Mouse (Mus musculus): ENCODE data around the gene Dapp1. TPM values are rescaled to one million over a fixed set of nuclear protein-coding genes. Genes with fewer than 3 reads are reported as not detected.

Gene Dapp1
- total and polyA plus RNA-seq, 3 experiments: 4.0 to 6.9 (median 5.0) TPM

- Histone ChIP-seq H3K79me2 (replicated peaks; ENCODE audit: control insufficient read depth, insufficient read depth, low read length) (no peaks in the 10 kb centered on the region), H3K27ac (no peak overlapping the region), H3K4me1 (ENCODE audit: control insufficient read depth, insufficient read depth, low read length) (peaks cover 6% of the 10 kb centered on the region), H3K9ac (ENCODE audit: low read depth, low read length) (no peak overlapping the region), H3K4me3 (no peak overlapping the region), H3K36me3 (ENCODE audit: control insufficient read depth, insufficient read depth, low read length) (peaks cover 6% of the 10 kb centered on the region; the same call in 1 of the 2 replicates), H3K27me3 (ENCODE audit: control insufficient read depth, insufficient read depth, low read length) (no peaks in the 10 kb centered on the region)
- no peak for DNase-seq
- no peak for TF ChIP-seq EP300 (IDR thresholded peaks at IDR 0.05; ENCODE audit: insufficient read depth, low read depth, low read length)
- no peak for TF ChIP-seq POLR2A (IDR thresholded peaks at IDR 0.05; ENCODE audit: insufficient read depth, low read depth, low read length)
- TF ChIP-seq CTCF (IDR thresholded peaks at IDR 0.05): no peak
- WGBS: 92% methylated on average over 4 of the region's 4 CpGs
- intact Hi-C loops (cut with DNase I): no loop called here
Measured at GRCm38 (mm10) chr3:137958352-137958751, 23.0 kb downstream of the Dapp1 start.

DNA sequence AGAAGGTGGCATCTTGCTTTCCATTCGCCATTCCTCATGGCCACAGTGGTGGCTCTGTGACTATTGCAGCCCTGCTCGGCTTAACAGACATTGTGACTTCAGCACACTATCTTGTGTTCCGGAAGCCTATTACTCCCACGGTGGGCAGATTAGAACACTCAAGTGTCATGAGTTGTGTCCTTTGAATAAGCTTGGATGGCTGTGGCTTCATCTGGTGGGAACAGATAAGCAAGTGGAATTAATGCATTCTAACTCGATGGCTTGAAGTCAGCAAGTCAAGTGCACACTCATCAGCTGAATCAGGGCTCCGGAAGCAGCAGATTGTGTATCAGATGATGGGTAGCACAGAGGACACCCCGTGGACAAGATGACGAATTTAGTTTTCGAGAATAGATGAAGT is 23.5 kb downstream of the Dapp1 start:
- Histone ChIP-seq H3K9ac (ENCODE audit: low read depth, low read length) (no peak overlapping the region), H3K79me2 (replicated peaks; ENCODE audit: control insufficient read depth, insufficient read depth, low read length) (no peaks in the 10 kb centered on the region), H3K4me3 (no peak overlapping the region), H3K36me3 (ENCODE audit: control insufficient read depth, insufficient read depth, low read length) (peaks cover 6% of the 10 kb centered on the region; the same call in 1 of the 2 replicates), H3K27ac (no peak overlapping the region), H3K4me1 (ENCODE audit: control insufficient read depth, insufficient read depth, low read length) (peaks cover 6% of the 10 kb centered on the region), H3K27me3 (ENCODE audit: control insufficient read depth, insufficient read depth, low read length) (no peaks in the 10 kb centered on the region)
- intact Hi-C loops (cut with DNase I): no loop called here
- no peak for DNase-seq
- 54% methylated on average over 9 of the region's 9 CpGs for WGBS
- TF ChIP-seq POLR2A (IDR thresholded peaks at IDR 0.05; ENCODE audit: insufficient read depth, low read depth, low read length): no peak
- TF ChIP-seq EP300 (IDR thresholded peaks at IDR 0.05; ENCODE audit: insufficient read depth, low read depth, low read length): no peak
- no peak for TF ChIP-seq CTCF (IDR thresholded peaks at IDR 0.05)

GRCm38 (mm10) chr3:137955560-137956081 is 25.7 kb downstream of the Dapp1 start:
- Histone ChIP-seq H3K4me1 (ENCODE audit: control insufficient read depth, insufficient read depth, low read length) (peaks cover 11% of the 10 kb centered on the region), H3K9ac (ENCODE audit: low read depth, low read length) (no peak overlapping the region), H3K4me3 (no peak overlapping the region), H3K36me3 (ENCODE audit: control insufficient read depth, insufficient read depth, low read length) (no peaks in the 10 kb centered on the region), H3K79me2 (replicated peaks; ENCODE audit: control insufficient read depth, insufficient read depth, low read length) (no peaks in the 10 kb centered on the region), H3K27ac (no peak overlapping the region), H3K27me3 (ENCODE audit: control insufficient read depth, insufficient read depth, low read length) (no peaks in the 10 kb centered on the region)
- no peak for DNase-seq
- 26% methylated on average over 16 of the region's 16 CpGs for WGBS
- TF ChIP-seq EP300 (IDR thresholded peaks at IDR 0.05; ENCODE audit: insufficient read depth, low read depth, low read length): no peak
- no peak for TF ChIP-seq POLR2A (IDR thresholded peaks at IDR 0.05; ENCODE audit: insufficient read depth, low read depth, low read length)
- TF ChIP-seq CTCF (IDR thresholded peaks at IDR 0.05): no peak
- intact Hi-C loops (cut with DNase I): no loop called here

GRCm38 (mm10) chr3:137954256-137954916 is 27.0 kb downstream of the Dapp1 start:
- intact Hi-C loops (cut with DNase I): no loop called here
- H3K4me1 ChIP-seq (ENCODE audit: control insufficient read depth, insufficient read depth, low read length): peaks cover 11% of the 10 kb centered on the region
- H3K27ac ChIP-seq: no peak overlapping the region
- 86% methylated on average over 23 of the region's 23 CpGs for WGBS
- H3K27me3 ChIP-seq (ENCODE audit: control insufficient read depth, insufficient read depth, low read length): no peaks in the 10 kb centered on the region
- H3K79me2 ChIP-seq (replicated peaks; ENCODE audit: control insufficient read depth, insufficient read depth, low read length): no peaks in the 10 kb centered on the region
- TF ChIP-seq POLR2A (IDR thresholded peaks at IDR 0.05; ENCODE audit: insufficient read depth, low read depth, low read length): no peak
- TF ChIP-seq EP300 (IDR thresholded peaks at IDR 0.05; ENCODE audit: insufficient read depth, low read depth, low read length): no peak
- TF ChIP-seq CTCF (IDR thresholded peaks at IDR 0.05): no peak
- no peak for DNase-seq
- no peak overlapping the region for H3K9ac ChIP-seq (ENCODE audit: low read depth, low read length)
- no peak overlapping the region for H3K4me3 ChIP-seq
- no peaks in the 10 kb centered on the region for H3K36me3 ChIP-seq (ENCODE audit: control insufficient read depth, insufficient read depth, low read length)

GRCm38 (mm10) chr3:137952914-137953880 is 28.1 kb downstream of the Dapp1 start:
- 46% methylated on average over 14 of the region's 14 CpGs for WGBS

More at GRCm38 (mm10) chr3:137952914-137953880, 28.1 kb downstream of the Dapp1 start:
- Histone ChIP-seq H3K79me2 (replicated peaks; ENCODE audit: control insufficient read depth, insufficient read depth, low read length) (no peaks in the 10 kb centered on the region), H3K27ac (0 out of 2 replicates have a peak overlapping the region, but pooled peaks have one; percentile 8), H3K4me3 (no peak overlapping the region), H3K4me1 (ENCODE audit: control insufficient read depth, insufficient read depth, low read length) (peaks cover 11% of the 10 kb centered on the region), H3K9ac (ENCODE audit: low read depth, low read length) (no peak overlapping the region), H3K36me3 (ENCODE audit: control insufficient read depth, insufficient read depth, low read length) (no peaks in the 10 kb centered on the region), H3K27me3 (ENCODE audit: control insufficient read depth, insufficient read depth, low read length) (no peaks in the 10 kb centered on the region)
- DNase-seq: peak; percentile 37 to 49
- intact Hi-C loops (cut with DNase I): no loop called here
- TF ChIP-seq EP300 (IDR thresholded peaks at IDR 0.05; ENCODE audit: insufficient read depth, low read depth, low read length) (no peak), POLR2A (IDR thresholded peaks at IDR 0.05; ENCODE audit: insufficient read depth, low read depth, low read length) (no peak), CTCF (IDR thresholded peaks at IDR 0.05) (no peak)
